Mouse (Mus musculus): Measurements from ENCODE around the gene C530008M17Rik. TPM values are rescaled to one million over a fixed set of nuclear protein-coding genes. Genes with fewer than 3 reads are reported as not detected.

C530008M17Rik gene
- polyA plus RNA-seq, 1 experiment from 2014 or later: 58.5 TPM

- H3K4me2 ChIP-seq (replicated peaks; ENCODE audit: low read depth, low read length): no peak overlapping the region
- ATAC-seq (ENCODE audit: low FRiP score): no peak
- WGBS: 92% methylated on average over 6 of the region's 6 CpGs
- H3K4me1 ChIP-seq (replicated peaks; ENCODE audit: control insufficient read depth, insufficient read depth, low read length): no peaks in the 10 kb centered on the region
- DNase-seq (ENCODE audit: low spot score): no peak
- H3K4me3 ChIP-seq (ENCODE audit: low read depth, low read length): no peak overlapping the region
- H3K27ac ChIP-seq (ENCODE audit: low read depth, low read length): no peak overlapping the region
- peaks cover 4% of the 10 kb centered on the region; the same call in 1 of the 2 replicates for H3K36me3 ChIP-seq (ENCODE audit: control insufficient read depth, insufficient read depth, low read length)
- no peaks in the 10 kb centered on the region for H3K9me3 ChIP-seq (ENCODE audit: control insufficient read depth, low read length)
- H3K27me3 ChIP-seq (ENCODE audit: control insufficient read depth, insufficient read depth, low read length): no peaks in the 10 kb centered on the region
- H3K9ac ChIP-seq (ENCODE audit: low read depth, low read length): no peak overlapping the region
Measured at GRCm38 (mm10) chr5:76741463-76741862, 85.2 kb downstream of the C530008M17Rik start.

DNA sequence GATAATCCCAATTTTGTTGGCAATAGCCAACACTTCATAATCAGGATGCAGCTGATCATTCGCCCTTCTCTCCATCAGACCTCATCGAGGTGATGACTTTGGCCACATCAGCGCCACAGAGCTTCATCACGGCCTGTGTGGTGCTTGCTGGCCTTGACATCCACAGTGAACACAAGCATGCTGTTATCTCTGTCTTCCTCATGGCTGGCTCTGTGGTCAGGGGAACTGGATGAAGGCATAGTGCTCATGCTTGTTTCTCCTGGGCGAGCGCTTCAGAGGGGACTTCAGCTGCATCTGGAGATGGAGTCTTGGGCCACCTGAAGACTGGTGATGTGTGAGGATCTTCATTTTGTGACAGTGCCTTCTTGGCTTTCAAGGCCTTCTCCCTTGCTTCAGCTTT, 85.8 kb downstream of the C530008M17Rik start:
- Histone ChIP-seq H3K9ac (ENCODE audit: low read depth, low read length) (no peak overlapping the region), H3K27ac (ENCODE audit: low read depth, low read length) (no peak overlapping the region), H3K4me3 (ENCODE audit: low read depth, low read length) (no peak overlapping the region), H3K36me3 (ENCODE audit: control insufficient read depth, insufficient read depth, low read length) (peaks cover 4% of the 10 kb centered on the region; the same call in 1 of the 2 replicates), H3K4me1 (replicated peaks; ENCODE audit: control insufficient read depth, insufficient read depth, low read length) (no peaks in the 10 kb centered on the region), H3K27me3 (ENCODE audit: control insufficient read depth, insufficient read depth, low read length) (no peaks in the 10 kb centered on the region), H3K4me2 (replicated peaks; ENCODE audit: low read depth, low read length) (no peak overlapping the region), H3K9me3 (ENCODE audit: control insufficient read depth, low read length) (no peaks in the 10 kb centered on the region)
- ATAC-seq (ENCODE audit: low FRiP score) (no peak), DNase-seq (ENCODE audit: low spot score) (no peak)
- WGBS: 96% methylated on average over 6 of the region's 6 CpGs

- Histone ChIP-seq H3K4me3 (ENCODE audit: low read depth, low read length) (no peak overlapping the region), H3K27ac (ENCODE audit: low read depth, low read length) (no peak overlapping the region)
- no peak for ATAC-seq (ENCODE audit: low FRiP score)
Measured at GRCm38 (mm10) chr5:76744737-76745209, 88.5 kb downstream of the C530008M17Rik start.

GRCm38 (mm10) chr5:76747851-76748250, 91.5 kb downstream of the C530008M17Rik start:
- ATAC-seq (ENCODE audit: low FRiP score) (peak; percentile 34), DNase-seq (ENCODE audit: low spot score) (no peak)
- Histone ChIP-seq H3K36me3 (ENCODE audit: control insufficient read depth, insufficient read depth, low read length) (0 out of 2 replicates have a peak, but pooled peaks cover 2% of the 10 kb centered on the region), H3K9me3 (ENCODE audit: control insufficient read depth, low read length) (no peaks in the 10 kb centered on the region), H3K4me3 (ENCODE audit: low read depth, low read length) (no peak overlapping the region), H3K4me1 (replicated peaks; ENCODE audit: control insufficient read depth, insufficient read depth, low read length) (peaks cover 2% of the 10 kb centered on the region; the same call in 1 of the 2 replicates), H3K27me3 (ENCODE audit: control insufficient read depth, insufficient read depth, low read length) (no peaks in the 10 kb centered on the region), H3K9ac (ENCODE audit: low read depth, low read length) (no peak overlapping the region), H3K4me2 (replicated peaks; ENCODE audit: low read depth, low read length) (no peak overlapping the region), H3K27ac (ENCODE audit: low read depth, low read length) (no peak overlapping the region)
- WGBS: 61% methylated on average over 7 of the region's 7 CpGs

More at GRCm38 (mm10) chr5:76744737-76745209, 88.5 kb downstream of the C530008M17Rik start:
- WGBS: 85% methylated on average over 9 of the region's 9 CpGs
- Histone ChIP-seq H3K9ac (ENCODE audit: low read depth, low read length) (no peak overlapping the region), H3K4me2 (replicated peaks; ENCODE audit: low read depth, low read length) (no peak overlapping the region), H3K36me3 (ENCODE audit: control insufficient read depth, insufficient read depth, low read length) (peaks cover 4% of the 10 kb centered on the region; the same call in 1 of the 2 replicates), H3K9me3 (ENCODE audit: control insufficient read depth, low read length) (no peaks in the 10 kb centered on the region), H3K27me3 (ENCODE audit: control insufficient read depth, insufficient read depth, low read length) (no peaks in the 10 kb centered on the region), H3K4me1 (replicated peaks; ENCODE audit: control insufficient read depth, insufficient read depth, low read length) (no peaks in the 10 kb centered on the region)
- no peak for DNase-seq (ENCODE audit: low spot score)

DNA sequence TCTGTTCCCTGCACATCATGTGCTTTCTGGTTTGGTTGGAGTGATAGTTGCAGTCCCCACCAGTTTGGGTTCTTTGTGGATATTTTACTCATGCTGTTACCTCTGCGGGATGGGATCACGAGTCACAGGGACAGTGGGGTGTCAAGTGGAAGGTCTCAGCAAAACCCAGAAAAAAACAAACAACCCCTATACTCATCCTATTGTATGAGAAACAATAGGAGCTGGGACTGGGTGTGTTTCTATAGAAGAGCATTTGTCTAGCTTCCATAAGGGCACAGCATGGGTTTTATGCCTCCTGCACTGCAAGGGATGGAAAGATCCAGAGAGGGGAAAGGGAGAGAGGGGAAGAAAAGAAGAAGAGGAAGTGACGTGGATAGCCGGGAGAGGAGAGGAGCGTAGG, 96.0 kb downstream of the C530008M17Rik start:
- Histone ChIP-seq H3K36me3 (ENCODE audit: control insufficient read depth, insufficient read depth, low read length) (no peaks in the 10 kb centered on the region), H3K27me3 (ENCODE audit: control insufficient read depth, insufficient read depth, low read length) (no peaks in the 10 kb centered on the region), H3K4me2 (replicated peaks; ENCODE audit: low read depth, low read length) (no peak overlapping the region), H3K4me3 (ENCODE audit: low read depth, low read length) (no peak overlapping the region), H3K4me1 (replicated peaks; ENCODE audit: control insufficient read depth, insufficient read depth, low read length) (peaks cover 2% of the 10 kb centered on the region; the same call in 1 of the 2 replicates), H3K9ac (ENCODE audit: low read depth, low read length) (no peak overlapping the region), H3K9me3 (ENCODE audit: control insufficient read depth, low read length) (no peaks in the 10 kb centered on the region), H3K27ac (ENCODE audit: low read depth, low read length) (no peak overlapping the region)
- ATAC-seq (ENCODE audit: low FRiP score) (no peak), DNase-seq (ENCODE audit: low spot score) (no peak)
- WGBS: 52% methylated on average over 5 of the region's 5 CpGs

DNA sequence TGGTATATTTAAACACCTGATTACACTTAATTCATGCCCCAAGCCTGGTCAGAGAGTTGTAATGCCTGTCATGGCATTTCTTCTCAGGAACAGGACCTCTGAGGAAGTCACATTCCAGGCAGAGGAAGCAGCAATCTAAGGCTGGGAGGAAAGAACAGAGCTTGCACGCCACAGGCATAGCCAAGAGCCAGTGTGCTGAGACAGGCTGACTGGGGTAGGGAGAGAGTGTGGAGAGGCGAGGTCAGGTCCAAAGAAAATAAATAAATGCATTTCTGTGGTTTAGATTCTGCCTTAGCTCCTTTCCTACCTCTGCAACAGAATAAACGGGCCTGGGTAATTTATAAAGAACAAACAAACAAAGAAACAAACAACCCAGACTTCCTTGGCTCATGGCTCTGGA, 104.0 kb downstream of the C530008M17Rik start:
- Histone ChIP-seq H3K9ac (ENCODE audit: low read depth, low read length) (no peak overlapping the region), H3K36me3 (ENCODE audit: control insufficient read depth, insufficient read depth, low read length) (no peaks in the 10 kb centered on the region), H3K4me3 (ENCODE audit: low read depth, low read length) (no peak overlapping the region), H3K27ac (ENCODE audit: low read depth, low read length) (no peak overlapping the region), H3K9me3 (ENCODE audit: control insufficient read depth, low read length) (no peaks in the 10 kb centered on the region), H3K4me1 (replicated peaks; ENCODE audit: control insufficient read depth, insufficient read depth, low read length) (peaks cover 11% of the 10 kb centered on the region), H3K27me3 (ENCODE audit: control insufficient read depth, insufficient read depth, low read length) (no peaks in the 10 kb centered on the region), H3K4me2 (replicated peaks; ENCODE audit: low read depth, low read length) (no peak overlapping the region)
- no peak for ATAC-seq (ENCODE audit: low FRiP score)
- 85% methylated on average over 3 of the region's 3 CpGs for WGBS
- DNase-seq (ENCODE audit: low spot score): no peak

DNA sequence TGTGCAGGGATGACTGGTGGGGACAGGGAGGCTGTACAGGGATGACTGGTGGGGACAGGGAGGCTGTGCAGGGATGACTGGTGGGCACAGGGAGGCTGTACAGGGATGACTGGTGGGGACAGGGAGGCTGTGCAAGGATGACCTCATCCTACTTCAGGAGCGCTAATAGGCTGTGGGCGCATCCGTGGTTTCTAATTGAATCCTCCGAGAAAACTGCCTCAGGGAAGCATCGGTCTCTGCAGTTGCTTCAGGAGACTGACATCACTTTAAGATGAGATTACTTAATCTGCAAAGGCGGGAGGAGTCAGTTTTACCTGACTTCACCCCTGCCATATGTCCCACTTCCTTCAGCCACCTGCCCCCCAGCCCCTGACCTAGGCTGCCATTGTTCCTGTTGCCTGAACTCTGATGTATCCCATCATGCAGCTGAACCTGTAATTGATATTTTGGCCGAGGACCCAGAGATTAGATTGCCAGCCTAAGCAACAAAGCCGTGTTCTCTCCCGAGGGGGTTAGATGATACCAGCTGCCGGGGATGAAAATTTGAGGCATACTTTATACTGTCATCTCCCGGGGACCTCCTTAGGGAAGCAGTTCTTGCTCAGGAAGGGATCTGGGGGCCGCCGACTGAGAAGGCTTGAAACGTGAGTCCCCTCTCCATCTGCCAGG, 105.9 kb downstream of the C530008M17Rik start:
- 53% methylated on average over 14 of the region's 14 CpGs for WGBS
- Histone ChIP-seq H3K9me3 (ENCODE audit: control insufficient read depth, low read length) (no peaks in the 10 kb centered on the region), H3K36me3 (ENCODE audit: control insufficient read depth, insufficient read depth, low read length) (no peaks in the 10 kb centered on the region), H3K4me1 (replicated peaks; ENCODE audit: control insufficient read depth, insufficient read depth, low read length) (peaks cover 11% of the 10 kb centered on the region), H3K4me3 (ENCODE audit: low read depth, low read length) (no peak overlapping the region), H3K27ac (ENCODE audit: low read depth, low read length) (peak overlapping the region; percentile 67), H3K4me2 (replicated peaks; ENCODE audit: low read depth, low read length) (no peak overlapping the region; the same call in 1 of the 2 replicates), H3K27me3 (ENCODE audit: control insufficient read depth, insufficient read depth, low read length) (no peaks in the 10 kb centered on the region), H3K9ac (ENCODE audit: low read depth, low read length) (no peak overlapping the region)
- DNase-seq (ENCODE audit: low spot score): peak; percentile 56
- ATAC-seq (ENCODE audit: low FRiP score): peak; percentile 68

GRCm38 (mm10) chr5:76763148-76763701, 106.9 kb downstream of the C530008M17Rik start:
- Histone ChIP-seq H3K4me3 (ENCODE audit: low read depth, low read length) (no peak overlapping the region), H3K27ac (ENCODE audit: low read depth, low read length) (peak overlapping the region; percentile 67), H3K36me3 (ENCODE audit: control insufficient read depth, insufficient read depth, low read length) (no peaks in the 10 kb centered on the region), H3K9ac (ENCODE audit: low read depth, low read length) (no peak overlapping the region), H3K4me2 (replicated peaks; ENCODE audit: low read depth, low read length) (no peak overlapping the region), H3K9me3 (ENCODE audit: control insufficient read depth, low read length) (no peaks in the 10 kb centered on the region), H3K4me1 (replicated peaks; ENCODE audit: control insufficient read depth, insufficient read depth, low read length) (peaks cover 11% of the 10 kb centered on the region), H3K27me3 (ENCODE audit: control insufficient read depth, insufficient read depth, low read length) (no peaks in the 10 kb centered on the region)
- peak; percentile 77 for ATAC-seq (ENCODE audit: low FRiP score)
- peak; percentile 34 for DNase-seq (ENCODE audit: low spot score)
- 60% methylated on average over 10 of the region's 10 CpGs for WGBS

GRCm38 (mm10) chr5:76763731-76764130, 107.4 kb downstream of the C530008M17Rik start:
- H3K4me1 ChIP-seq (replicated peaks; ENCODE audit: control insufficient read depth, insufficient read depth, low read length): peaks cover 11% of the 10 kb centered on the region
- H3K27ac ChIP-seq (ENCODE audit: low read depth, low read length): peak overlapping the region; percentile 67; the same call in 1 of the 2 replicates
- no peaks in the 10 kb centered on the region for H3K27me3 ChIP-seq (ENCODE audit: control insufficient read depth, insufficient read depth, low read length)
- H3K9ac ChIP-seq (ENCODE audit: low read depth, low read length): no peak overlapping the region
- no peak for DNase-seq (ENCODE audit: low spot score)
- H3K4me2 ChIP-seq (replicated peaks; ENCODE audit: low read depth, low read length): no peak overlapping the region
- ATAC-seq (ENCODE audit: low FRiP score): no peak
- H3K9me3 ChIP-seq (ENCODE audit: control insufficient read depth, low read length): no peaks in the 10 kb centered on the region
- H3K4me3 ChIP-seq (ENCODE audit: low read depth, low read length): no peak overlapping the region
- WGBS: 82% methylated on average over 6 of the region's 6 CpGs
- no peaks in the 10 kb centered on the region for H3K36me3 ChIP-seq (ENCODE audit: control insufficient read depth, insufficient read depth, low read length)
